Mouse (Mus musculus) spleen, postnatal 0 days (tissue): ENCODE measurements around the gene Dnajb14. TPM values are rescaled to one million over a fixed set of nuclear protein-coding genes. Genes with fewer than 3 reads are reported as not detected.

Experiments used
- polyA plus RNA-seq: library from polyadenylated mRNA; unstranded; fragments of >200 nt; fragmentation: Nextera tagmentation; extraction: Ambion mirVana; gene quantifications from 2 replicates; pipeline ENCODE4 v1.2.1, GENCODE M21; 2015

Dnajb14 gene
- polyA plus RNA-seq, result 6.1 and 7.4 TPM in 2 replicates

DNA sequence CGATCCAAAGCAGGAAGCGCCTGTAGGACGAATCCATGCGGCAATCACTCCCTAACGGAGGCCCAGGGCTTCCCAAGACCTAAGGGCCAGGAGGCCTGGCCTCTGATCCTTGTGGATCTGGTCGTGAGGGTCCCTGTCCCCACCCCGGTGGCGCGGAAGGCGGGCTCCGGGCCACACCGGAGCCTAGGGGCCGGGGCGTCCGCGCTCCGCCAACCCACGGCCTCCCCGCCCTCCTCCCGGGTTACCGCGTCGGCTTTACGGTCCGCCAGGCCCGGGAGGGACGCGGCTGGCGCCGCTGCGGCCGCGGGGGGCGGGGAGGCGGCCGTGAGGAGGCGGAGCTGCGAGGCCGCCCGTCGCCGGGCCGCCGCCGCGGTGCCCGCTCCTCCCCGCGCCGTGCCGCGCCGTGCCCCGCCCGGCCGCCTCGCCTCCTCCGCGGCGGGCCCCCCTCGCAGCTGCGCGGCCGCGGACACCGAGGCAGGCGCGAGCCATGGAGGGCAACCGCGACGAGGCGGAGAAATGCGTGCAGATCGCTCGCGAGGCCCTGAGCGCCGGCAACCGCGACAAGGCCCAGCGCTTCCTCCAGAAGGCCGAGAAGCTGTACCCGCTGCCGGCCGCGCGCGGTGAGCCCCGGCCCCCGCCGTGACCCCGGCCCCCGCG, at the start of gene Dnajb14:
Gene Dnajb14, plus strand, starts transcription at position 239 of the 657 bp plus-strand sequence.

DNA sequence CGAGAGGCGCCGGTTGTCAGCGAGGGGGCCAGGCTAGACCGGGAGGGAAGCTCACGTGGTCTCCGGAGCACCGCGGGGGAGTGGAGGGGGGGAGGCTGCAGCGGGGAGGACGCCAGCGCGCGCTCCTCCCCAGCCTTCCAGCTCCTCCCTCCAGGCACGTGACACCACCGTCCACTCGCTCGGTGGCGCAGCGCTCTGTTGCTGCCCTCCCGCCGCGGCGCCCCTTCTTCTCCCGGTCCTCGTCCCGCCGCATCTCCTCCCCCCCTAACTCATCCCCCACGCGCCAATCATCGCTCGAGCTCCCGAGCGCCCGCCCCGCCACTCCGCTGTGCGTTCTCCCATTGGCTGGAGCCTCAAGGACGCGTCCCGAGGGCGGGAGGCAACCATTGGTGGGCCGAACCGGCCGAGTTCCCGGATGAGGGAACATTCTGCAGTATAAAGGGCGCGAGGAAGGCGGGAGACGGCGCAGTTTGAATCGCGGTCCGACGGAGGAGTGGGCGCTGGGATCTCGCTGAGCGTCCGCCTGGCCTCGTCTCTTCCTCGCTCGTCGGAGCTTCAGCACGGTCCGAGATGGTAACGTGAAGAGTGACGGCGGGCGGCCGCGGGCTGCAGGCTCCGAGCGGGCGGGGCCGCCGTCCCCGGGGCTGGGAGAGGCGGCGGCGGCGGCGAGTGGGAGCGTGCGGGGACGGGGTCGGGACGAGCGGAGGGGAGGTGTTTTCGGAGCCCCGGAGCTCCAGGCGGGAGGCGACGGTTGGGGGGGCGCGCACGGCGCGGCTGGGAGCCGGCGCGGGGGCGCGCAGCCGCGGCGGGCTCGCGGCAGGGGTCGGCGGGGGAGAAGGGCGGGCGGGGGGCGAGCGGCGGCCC, 3.1 kb upstream of the Dnajb14 start, which contains the start of gene H2afz:
Gene H2afz, plus strand, starts transcription at position 364 of the 864 bp plus-strand sequence.

DNA sequence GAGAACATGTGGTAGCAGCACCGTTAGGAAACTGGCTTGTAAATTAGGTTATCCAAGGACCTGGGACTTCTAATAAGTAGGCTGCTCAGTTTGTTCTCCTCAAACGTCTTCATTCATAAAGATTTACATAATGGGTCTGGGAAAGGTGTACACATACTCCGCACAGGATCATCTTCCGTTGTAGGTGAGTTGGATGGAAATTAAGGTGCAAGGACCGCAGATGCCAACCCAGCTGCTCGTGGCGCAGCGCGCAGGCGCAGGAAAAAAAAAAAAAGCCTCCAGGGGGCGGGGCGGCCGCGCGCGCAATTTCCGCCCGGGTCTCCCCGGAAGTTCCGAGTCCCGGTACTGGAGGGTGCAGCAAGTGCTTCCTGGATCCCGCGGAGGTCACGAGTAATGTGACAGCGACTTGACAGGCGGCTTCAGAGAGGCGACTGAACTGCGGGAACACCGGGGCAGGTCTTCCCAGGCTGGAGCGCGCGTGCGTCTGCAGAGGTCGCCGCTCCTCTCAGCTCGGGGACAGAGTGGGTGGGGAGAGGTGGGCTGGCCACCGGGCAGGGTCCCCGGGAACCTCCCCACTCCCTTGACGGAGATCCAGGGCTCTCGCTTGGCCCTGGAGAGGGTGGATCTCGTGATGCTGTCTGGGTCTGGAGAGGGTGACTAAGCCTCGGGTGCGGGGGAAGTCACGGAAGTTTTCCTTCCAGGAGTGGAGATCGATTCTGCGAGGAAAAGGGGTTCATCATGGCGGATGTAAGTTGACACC, 50.9 kb downstream of the Dnajb14 start, which contains the start of gene Lamtor3:
Gene Lamtor3, plus strand, starts transcription at position 335 of the 760 bp plus-strand sequence.

Other genes with a start within 250 kb of the Dnajb14 start
- gene Ddit4l, start 246.1 kb upstream of the Dnajb14 start, polyA plus RNA-seq, result 1.2 and 2.1 TPM in 2 replicates
- gene Gm21962, start 196.2 kb upstream of the Dnajb14 start, polyA plus RNA-seq, result not detected in 2 replicates
- 1,639 and 1,838 TPM in 2 replicates for gene H2afz, start 3.2 kb upstream of the Dnajb14 start, polyA plus RNA-seq
- gene Lamtor3, start 50.8 kb downstream of the Dnajb14 start, polyA plus RNA-seq, result 69.5 and 76.4 TPM in 2 replicates
- 24.1 and 28.9 TPM in 2 replicates for gene Dapp1, start 113.9 kb downstream of the Dnajb14 start, polyA plus RNA-seq
- 0.28 and 0.36 TPM in 2 replicates for gene 1110002E22Rik, start 197.4 kb downstream of the Dnajb14 start, polyA plus RNA-seq
- gene Gm5105, start 199.7 kb downstream of the Dnajb14 start, polyA plus RNA-seq, result 0.07 and 0.24 TPM in 2 replicates